Mouse (Mus musculus) T-helper 2 cell (primary cell): ENCODE measurements at regions not wholly inside any gene's neighbourhood (a gene's known extent, or its start where the extent isn't known, plus 50 kb on each side); places are given as distances from the start of the nearest gene placed in this dataset.

Experiments used
- in situ Hi-C: fragments of 300-600 bp; cut with MboI, MseI; formaldehyde crosslinking; loops from one replicate; pipeline ENCODE4 v1.15.1; 2025; ENCODE audit warnings: high pct_unique_total_duplicates

GRCm38 (mm10) chr1:169439621-169440020 lies 91.6 kb downstream of the Nuf2 start:
- in situ Hi-C loops, result no loop called here

- in situ Hi-C loops, result no loop called here
Observed at GRCm38 (mm10) chr1:169438006-169438405, 93.3 kb downstream of the Nuf2 start.

- in situ Hi-C loops, result no loop called here
Observed at GRCm38 (mm10) chr1:169422408-169422807, 108.9 kb downstream of the Nuf2 start.

GRCm38 (mm10) chr1:169421671-169422070 lies 109.6 kb downstream of the Nuf2 start:
- in situ Hi-C loops, result no loop called here

GRCm38 (mm10) chr1:169418665-169419045 lies 112.6 kb downstream of the Nuf2 start:
- in situ Hi-C loops, result no loop called here

- in situ Hi-C loops, result no loop called here
Observed at GRCm38 (mm10) chr1:169417979-169418664, 113.1 kb downstream of the Nuf2 start.

GRCm38 (mm10) chr1:169416701-169417100 lies 114.6 kb downstream of the Nuf2 start:
- in situ Hi-C loops, result no loop called here

GRCm38 (mm10) chr1:169408120-169408519 lies 123.1 kb downstream of the Nuf2 start:
- in situ Hi-C loops, result no loop called here

- in situ Hi-C loops, result no loop called here
Observed at GRCm38 (mm10) chr1:169400841-169401240, 130.4 kb downstream of the Nuf2 start.

- in situ Hi-C loops, result no loop called here
Observed at GRCm38 (mm10) chr1:169397371-169397770, 133.9 kb downstream of the Nuf2 start.

- in situ Hi-C loops, result no loop called here
Observed at GRCm38 (mm10) chr1:169387056-169387455, 144.2 kb downstream of the Nuf2 start.

GRCm38 (mm10) chr1:169385740-169386424 lies 145.4 kb downstream of the Nuf2 start:
- in situ Hi-C loops, result no loop called here

GRCm38 (mm10) chr1:169374686-169375085 lies 156.6 kb downstream of the Nuf2 start:
- in situ Hi-C loops, result no loop called here

- in situ Hi-C loops, result no loop called here
Observed at GRCm38 (mm10) chr1:169368758-169369157, 162.5 kb downstream of the Nuf2 start.

GRCm38 (mm10) chr1:169367772-169368501 lies 163.3 kb downstream of the Nuf2 start:
- in situ Hi-C loops, result no loop called here

GRCm38 (mm10) chr1:169367316-169367715 lies 163.9 kb downstream of the Nuf2 start:
- in situ Hi-C loops, result no loop called here

GRCm38 (mm10) chr1:169362564-169362963 lies 168.7 kb downstream of the Nuf2 start:
- in situ Hi-C loops, result no loop called here

GRCm38 (mm10) chr1:169357652-169358241 lies 173.5 kb downstream of the Nuf2 start:
- in situ Hi-C loops, result no loop called here

- in situ Hi-C loops, result no loop called here
Observed at GRCm38 (mm10) chr1:169354021-169354420, 177.2 kb downstream of the Nuf2 start.

GRCm38 (mm10) chr1:169347692-169348091 lies 183.6 kb downstream of the Nuf2 start:
- in situ Hi-C loops, result no loop called here

- in situ Hi-C loops, result no loop called here
Observed at GRCm38 (mm10) chr1:169346876-169347275, 184.4 kb downstream of the Nuf2 start.

GRCm38 (mm10) chr1:169341131-169341530 lies 190.1 kb downstream of the Nuf2 start:
- in situ Hi-C loops, result no loop called here
